Mouse (Mus musculus) v-Abl transformed pro-B cells (cell line): Measurements from ENCODE around the gene Ppie.
"Not testable (repeated sequence)": the region's sequence is repeated elsewhere in the genome, so short reads cannot be mapped to it uniquely, and the experiment has no call there.

Experiments
- in situ Hi-C, 2 experiments: fragments of 400-800 bp; cut with MboI; formaldehyde crosslinking; loops; one replicate each; pipeline ENCODE4 v1.15.1; 2025; ENCODE audit not compliant: unreplicated experiment in 2 of 2

Gene Ppie

DNA sequence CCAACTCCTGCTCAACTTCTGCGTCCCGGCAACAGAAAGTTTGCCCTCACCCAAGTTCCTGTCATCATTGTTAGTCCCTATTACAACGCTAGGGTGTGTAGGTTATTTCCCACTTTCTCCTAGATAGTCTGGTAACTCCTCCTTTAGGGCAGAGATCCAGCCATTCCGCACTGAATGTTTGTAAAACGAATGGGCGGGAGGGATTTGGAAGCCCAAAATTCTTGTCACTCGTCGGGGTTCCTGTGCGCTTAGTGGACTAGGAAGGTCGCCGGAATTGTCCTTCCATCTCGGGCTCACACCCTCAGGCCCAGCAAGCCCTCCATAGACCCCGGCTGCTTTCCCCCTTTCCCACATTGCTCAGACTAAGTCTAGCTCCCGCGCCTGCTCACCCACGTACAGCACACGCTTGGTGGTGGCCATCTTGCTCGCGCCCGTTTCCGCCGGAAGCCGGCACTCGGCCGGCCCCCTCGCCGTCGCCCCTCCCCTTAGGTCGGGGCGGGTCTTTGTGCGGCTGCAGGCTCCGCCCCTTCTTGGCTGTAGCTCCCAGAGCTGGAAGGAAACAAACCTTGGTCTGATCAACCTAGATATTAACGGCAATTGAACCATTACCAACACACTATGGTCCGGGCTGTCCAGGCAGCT is at the start of gene Ppie:
Gene Ppie, minus strand, starts transcription at position 439 of the 642 bp plus-strand sequence.
- in situ Hi-C loops: loop anchor here in 1 of 2 experiments (25.0 kb wide), 1 partner anchor 1523 kb away; the partner anchor contains the start of gene Pou3f1

DNA sequence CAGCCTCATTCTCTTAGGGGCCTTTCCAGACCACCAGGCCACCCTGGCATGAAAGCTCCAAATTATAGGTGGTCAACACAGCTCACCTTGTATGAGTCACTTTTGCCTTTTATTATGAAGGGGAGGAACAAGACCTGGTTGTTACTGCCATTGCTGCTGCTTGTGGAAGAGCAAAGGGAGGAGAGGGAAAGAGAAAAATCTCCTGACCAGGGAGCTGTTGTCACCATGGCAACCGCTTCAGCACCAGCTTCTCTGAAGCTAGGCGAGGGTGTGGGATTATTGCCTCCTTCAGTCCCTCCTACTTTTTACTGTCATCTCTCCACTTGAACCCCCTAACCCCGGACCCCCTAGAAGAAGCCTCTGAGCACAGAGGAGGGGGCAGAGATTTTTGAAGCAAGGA is 45.1 kb upstream of the Ppie start:
- in situ Hi-C loops: no loop called here

GRCm38 (mm10) chr4:123183239-123184056 is 43.7 kb upstream of the Ppie start:
- in situ Hi-C loops: no loop called here

GRCm38 (mm10) chr4:123182328-123183238 is 42.8 kb upstream of the Ppie start, which contains the start of gene Hpcal4:
TSS of gene Hpcal4 (plus strand) at chr4:123183227.
- in situ Hi-C loops: no loop called here

- in situ Hi-C loops: no loop called here
Observed at GRCm38 (mm10) chr4:123171811-123172210, 32.1 kb upstream of the Ppie start.

DNA sequence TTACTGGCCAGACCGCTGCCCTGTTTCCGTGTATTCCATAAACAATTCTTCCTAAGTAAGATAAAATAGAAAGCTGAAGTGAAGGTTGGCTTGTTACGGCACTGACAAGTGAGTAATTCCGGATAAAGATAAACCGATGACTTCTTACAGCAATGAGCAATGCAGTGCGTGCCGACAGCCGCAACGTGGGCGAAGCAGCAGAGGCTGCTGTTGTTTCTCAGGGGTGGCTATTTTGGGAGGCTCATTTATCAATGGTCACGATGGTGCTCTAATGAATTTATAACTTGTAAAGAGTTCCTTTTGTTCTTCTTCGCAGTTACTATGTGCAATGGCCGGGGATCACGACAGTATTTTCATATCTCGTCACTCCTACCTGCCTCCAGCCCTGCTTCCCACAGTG is 24.4 kb upstream of the Ppie start:
- in situ Hi-C loops: no loop called here

DNA sequence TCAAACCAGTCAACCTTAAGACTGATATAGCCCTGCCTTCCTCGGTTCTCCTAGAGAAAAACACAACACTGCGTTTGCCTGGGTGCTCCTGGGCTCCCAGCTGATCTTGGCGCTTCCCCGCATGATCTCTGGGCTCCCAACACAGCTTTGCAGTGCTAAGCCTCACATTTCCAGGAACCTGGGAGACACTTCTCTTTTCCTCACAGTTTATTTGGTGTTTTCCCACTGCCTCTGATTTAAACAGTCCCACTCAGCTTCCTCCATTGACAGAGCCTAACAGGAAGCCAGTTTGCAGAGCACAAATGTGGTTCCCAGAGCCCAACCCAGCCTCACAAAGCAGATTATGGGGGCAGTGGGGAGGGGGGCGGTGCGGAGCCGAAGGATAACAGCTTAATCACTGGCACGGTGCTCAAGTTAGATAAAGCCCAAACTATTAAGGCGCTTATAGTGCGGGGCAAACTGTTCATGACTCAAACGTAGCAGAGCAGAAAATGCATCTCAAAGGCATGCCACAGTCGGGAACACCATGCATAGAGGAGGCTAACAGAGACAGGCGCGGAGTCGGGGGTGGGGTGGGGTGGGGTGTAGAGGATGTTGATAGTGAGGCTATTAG is 22.7 kb upstream of the Ppie start:
- in situ Hi-C loops: no loop called here

GRCm38 (mm10) chr4:123161251-123161650 is 21.5 kb upstream of the Ppie start:
- in situ Hi-C loops: not testable (repeated sequence)

- in situ Hi-C loops: no loop called here
Observed at GRCm38 (mm10) chr4:123160571-123160970, 20.8 kb upstream of the Ppie start.

GRCm38 (mm10) chr4:123155840-123156239 is 16.1 kb upstream of the Ppie start:
- in situ Hi-C loops: loop anchor here in 1 of 2 experiments (10.0 kb wide), 1 partner anchor 99 kb away; no protein-coding TSS in a partner anchor

- in situ Hi-C loops: loop anchor here in 1 of 2 experiments (10.0 kb wide), 1 partner anchor 99 kb away; no protein-coding TSS in a partner anchor
Observed at GRCm38 (mm10) chr4:123155427-123155826, 15.7 kb upstream of the Ppie start.

DNA sequence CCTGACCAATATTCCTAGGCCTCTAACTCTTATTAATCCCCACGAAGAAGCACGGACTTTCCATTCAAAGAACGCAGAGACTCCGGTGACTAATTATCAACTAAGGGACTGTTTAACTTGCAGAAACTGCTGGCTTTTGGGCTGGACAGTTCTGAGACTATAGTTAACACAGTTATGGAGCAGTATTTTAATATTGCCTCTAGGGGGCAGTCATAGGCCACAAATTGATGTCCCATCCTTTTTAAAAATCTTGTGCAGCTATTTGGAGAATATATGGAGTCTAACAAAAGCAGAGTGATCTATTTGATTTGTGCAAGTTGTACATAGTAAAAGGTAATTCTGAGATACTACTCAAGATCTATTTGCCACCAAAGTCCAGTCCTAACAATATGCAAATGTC is 15.3 kb upstream of the Ppie start:
- in situ Hi-C loops: loop anchor here in 1 of 2 experiments (10.0 kb wide), 1 partner anchor 100 kb away; no protein-coding TSS in a partner anchor

GRCm38 (mm10) chr4:123152976-123153375 is 13.2 kb upstream of the Ppie start:
- in situ Hi-C loops: loop anchor here in 1 of 2 experiments (10.0 kb wide), 1 partner anchor 102 kb away; no protein-coding TSS in a partner anchor

GRCm38 (mm10) chr4:123152003-123152402 is 12.3 kb upstream of the Ppie start:
- in situ Hi-C loops: loop anchor here in 1 of 2 experiments (10.0 kb wide), 1 partner anchor 103 kb away; no protein-coding TSS in a partner anchor

DNA sequence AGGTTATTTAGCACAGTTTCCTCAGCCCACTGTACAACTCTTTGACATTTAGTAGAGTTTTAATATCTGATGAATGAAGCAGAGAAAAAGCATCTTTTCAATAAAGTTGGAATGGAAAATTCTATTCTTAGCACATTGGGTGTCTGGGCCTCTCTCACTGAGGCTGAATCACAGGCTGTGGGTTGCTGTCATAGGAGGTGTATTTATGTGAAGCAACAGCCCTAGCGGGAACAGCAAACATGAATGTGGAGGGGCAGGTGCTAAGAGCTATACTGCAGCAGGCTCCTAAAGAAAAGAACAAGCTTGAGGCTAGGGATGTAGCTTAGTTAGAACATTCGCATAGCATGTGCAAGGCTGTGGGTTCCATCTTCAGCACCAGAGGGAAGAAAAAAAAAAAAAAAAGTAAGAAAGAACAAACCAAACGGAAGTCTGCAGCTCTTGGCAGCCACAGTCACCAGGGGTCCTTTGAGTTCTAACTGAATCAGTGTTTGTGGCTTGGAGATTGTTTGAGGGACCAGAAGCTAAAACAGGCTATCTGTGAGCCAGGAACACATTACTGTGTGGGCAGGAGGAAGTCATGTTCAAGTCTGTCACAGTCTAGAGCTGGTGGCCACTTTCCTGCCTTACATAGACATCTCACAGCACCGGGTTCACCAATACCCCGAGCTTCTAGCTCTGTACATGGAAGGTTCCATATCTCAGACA is 7.8 kb upstream of the Ppie start:
- in situ Hi-C loops: loop anchor here in 1 of 2 experiments (25.0 kb wide), 1 partner anchor 1515 kb away; the partner anchor contains the start of gene Pou3f1

- in situ Hi-C loops: loop anchor here in 1 of 2 experiments (25.0 kb wide), 1 partner anchor 1525 kb away; the partner anchor contains the start of gene Pou3f1
Observed at GRCm38 (mm10) chr4:123137551-123137950, 2.2 kb downstream of the Ppie start.

- in situ Hi-C loops: loop anchor here in 1 of 2 experiments (25.0 kb wide), 1 partner anchor 1535 kb away; the partner anchor contains the start of gene Pou3f1
Observed at GRCm38 (mm10) chr4:123127051-123127450, 12.7 kb downstream of the Ppie start.

DNA sequence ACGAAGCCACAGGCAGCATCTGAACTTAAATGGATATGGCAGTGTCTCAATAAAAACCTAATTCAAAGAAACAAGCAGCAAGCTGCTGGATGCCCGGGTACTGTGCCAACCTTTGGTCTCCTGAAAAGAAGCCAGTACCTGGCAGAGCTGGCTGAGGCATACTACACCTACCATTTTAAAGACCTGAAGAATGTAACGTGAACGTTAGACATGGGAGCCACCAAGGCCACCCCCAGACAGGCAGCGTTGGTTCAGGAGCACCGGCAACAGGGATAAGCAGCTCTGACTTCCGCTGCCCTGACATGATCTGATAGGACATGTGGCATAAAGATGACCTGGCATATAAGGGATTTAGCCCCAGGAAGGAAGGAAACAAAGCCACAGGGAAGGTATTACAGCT is 13.1 kb downstream of the Ppie start:
- in situ Hi-C loops: loop anchor here in 1 of 2 experiments (25.0 kb wide), 1 partner anchor 1536 kb away; the partner anchor contains the start of gene Pou3f1

DNA sequence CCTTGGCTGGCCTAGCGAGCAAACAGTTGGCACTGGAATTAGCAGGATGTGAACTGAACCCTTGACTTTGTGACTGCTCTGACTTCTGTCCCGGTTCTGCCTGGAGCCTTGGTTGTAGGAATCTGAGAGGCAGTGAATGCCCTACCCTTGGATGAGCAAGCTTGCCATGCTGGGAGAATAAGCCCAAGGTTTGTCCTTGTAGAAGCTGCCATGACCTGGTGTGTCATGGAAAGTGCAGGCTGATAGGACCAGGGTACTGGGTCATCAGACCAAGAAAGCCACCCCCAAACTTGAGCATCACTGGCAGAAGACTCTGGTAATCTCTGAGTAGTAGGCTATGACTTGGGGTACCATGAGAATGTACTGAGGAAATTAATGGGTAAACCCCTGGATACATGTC is 18.5 kb downstream of the Ppie start:
- in situ Hi-C loops: no loop called here
